Mouse (Mus musculus) liver, postnatal 0 days (tissue): Measurements from ENCODE around the gene Elf4.

Experiments used
- CTCF ChIP-seq: sonication (generic); IDR thresholded peaks from 2 replicates; pipeline ENCODE4 v1.5.1; 2016; ENCODE audit warnings: antibody characterized with exemption, low read depth
- EP300 ChIP-seq: IDR thresholded peaks from 2 replicates; pipeline ENCODE4 v1.6.1; 2016; ENCODE audit warnings: antibody characterized with exemption, low read depth, mild to moderate bottlenecking

- TF ChIP-seq CTCF (no peak), EP300 (no peak)
Observed at GRCm38 (mm10) chrX:48439036-48439435, 23.9 kb downstream of the Elf4 start.
